Mouse (Mus musculus): ENCODE measurements around the gene Adam3.

Adam3 gene

GRCm38 (mm10) chr8:24725630-24726029, at the start of gene Adam3:
Gene Adam3 (minus strand): TSS chr8:24725852.
- no peak for DNase-seq (ENCODE audit: low read depth, low spot score)

- no peak for DNase-seq (ENCODE audit: low read depth, low spot score)
These were observed 596 bp downstream of the Adam3 start for GRCm38 (mm10) chr8:24724886-24725626.
